Mouse (Mus musculus): ENCODE measurements around the gene Mfsd5. TPM values are rescaled to one million over a fixed set of nuclear protein-coding genes. Genes with fewer than 3 reads are reported as not detected.

Mfsd5 gene
- polyA plus RNA-seq, 1 experiment from 2014 or later, result 63.1 TPM

- H3K4me2 ChIP-seq (replicated peaks; ENCODE audit: low read depth, low read length), result no peak overlapping the region
- H3K4me1 ChIP-seq (ENCODE audit: control insufficient read depth, insufficient read depth, low read length), result no peaks in the 10 kb centered on the region; the same call in 1 of the 2 replicates
- H3K9ac ChIP-seq (replicated peaks; ENCODE audit: low read depth, low read length), result no peak overlapping the region
- no peaks in the 10 kb centered on the region for H3K27me3 ChIP-seq (ENCODE audit: control insufficient read depth, insufficient read depth, low read length)
- H3K36me3 ChIP-seq (ENCODE audit: control insufficient read depth, insufficient read depth, low read length), result peaks cover 51% of the 10 kb centered on the region
- peak overlapping the region; percentile 49; the same call in 1 of the 2 replicates for H3K27ac ChIP-seq (ENCODE audit: low read length)
- WGBS, result 42% methylated on average over 10 of the region's 10 CpGs
- ATAC-seq (ENCODE audit: insufficient number of reproducible peaks, insufficient read depth, low FRiP score, low read depth), result peak; percentile 56; the same call in 1 of the 2 replicates
- H3K4me3 ChIP-seq (ENCODE audit: low read depth, low read length), result no peak overlapping the region
- no peaks in the 10 kb centered on the region for H3K9me3 ChIP-seq (ENCODE audit: control insufficient read depth, low read depth, low read length)
Observed at GRCm38 (mm10) chr15:102310074-102310845, 31.0 kb downstream of the Mfsd5 start.

GRCm38 (mm10) chr15:102311489-102311888, 32.2 kb downstream of the Mfsd5 start:
- Histone ChIP-seq H3K36me3 (ENCODE audit: control insufficient read depth, insufficient read depth, low read length) (peaks cover 52% of the 10 kb centered on the region), H3K27ac (ENCODE audit: low read length) (no peak overlapping the region)
- no peak for ATAC-seq (ENCODE audit: insufficient number of reproducible peaks, insufficient read depth, low FRiP score, low read depth)

GRCm38 (mm10) chr15:102315292-102315691, 36.0 kb downstream of the Mfsd5 start:
- H3K27ac ChIP-seq (ENCODE audit: low read length), result no peak overlapping the region
- no peaks in the 10 kb centered on the region for H3K4me1 ChIP-seq (ENCODE audit: control insufficient read depth, insufficient read depth, low read length)
- ATAC-seq (ENCODE audit: insufficient number of reproducible peaks, insufficient read depth, low FRiP score, low read depth), result no peak
- no peaks in the 10 kb centered on the region for H3K9me3 ChIP-seq (ENCODE audit: control insufficient read depth, low read depth, low read length)
- H3K4me3 ChIP-seq (ENCODE audit: low read depth, low read length), result no peak overlapping the region
- 87% methylated on average over 8 of the region's 8 CpGs for WGBS
- H3K36me3 ChIP-seq (ENCODE audit: control insufficient read depth, insufficient read depth, low read length), result peaks cover 53% of the 10 kb centered on the region
- H3K4me2 ChIP-seq (replicated peaks; ENCODE audit: low read depth, low read length), result no peak overlapping the region
- no peaks in the 10 kb centered on the region for H3K27me3 ChIP-seq (ENCODE audit: control insufficient read depth, insufficient read depth, low read length)
- H3K9ac ChIP-seq (replicated peaks; ENCODE audit: low read depth, low read length), result no peak overlapping the region

More at GRCm38 (mm10) chr15:102311489-102311888, 32.2 kb downstream of the Mfsd5 start:
- H3K9ac ChIP-seq (replicated peaks; ENCODE audit: low read depth, low read length), result no peak overlapping the region
- no peaks in the 10 kb centered on the region for H3K27me3 ChIP-seq (ENCODE audit: control insufficient read depth, insufficient read depth, low read length)
- no peaks in the 10 kb centered on the region for H3K9me3 ChIP-seq (ENCODE audit: control insufficient read depth, low read depth, low read length)
- H3K4me3 ChIP-seq (ENCODE audit: low read depth, low read length), result no peak overlapping the region
- H3K4me2 ChIP-seq (replicated peaks; ENCODE audit: low read depth, low read length), result no peak overlapping the region
- H3K4me1 ChIP-seq (ENCODE audit: control insufficient read depth, insufficient read depth, low read length), result no peaks in the 10 kb centered on the region; the same call in 1 of the 2 replicates

- H3K4me2 ChIP-seq (replicated peaks; ENCODE audit: low read depth, low read length), result no peak overlapping the region
- H3K4me3 ChIP-seq (ENCODE audit: low read depth, low read length), result no peak overlapping the region
- H3K9ac ChIP-seq (replicated peaks; ENCODE audit: low read depth, low read length), result no peak overlapping the region
- WGBS, result 84% methylated on average over 6 of the region's 6 CpGs
- H3K4me1 ChIP-seq (ENCODE audit: control insufficient read depth, insufficient read depth, low read length), result no peaks in the 10 kb centered on the region
- peaks cover 61% of the 10 kb centered on the region for H3K36me3 ChIP-seq (ENCODE audit: control insufficient read depth, insufficient read depth, low read length)
- no peak overlapping the region for H3K27ac ChIP-seq (ENCODE audit: low read length)
- no peaks in the 10 kb centered on the region for H3K27me3 ChIP-seq (ENCODE audit: control insufficient read depth, insufficient read depth, low read length)
- no peaks in the 10 kb centered on the region for H3K9me3 ChIP-seq (ENCODE audit: control insufficient read depth, low read depth, low read length)
- ATAC-seq (ENCODE audit: insufficient number of reproducible peaks, insufficient read depth, low FRiP score, low read depth), result no peak
Observed at GRCm38 (mm10) chr15:102316263-102316662, 37.0 kb downstream of the Mfsd5 start.

GRCm38 (mm10) chr15:102324654-102325473, 45.6 kb downstream of the Mfsd5 start:
- no peak for ATAC-seq (ENCODE audit: insufficient number of reproducible peaks, insufficient read depth, low FRiP score, low read depth)
- peaks cover 5% of the 10 kb centered on the region for H3K4me1 ChIP-seq (ENCODE audit: control insufficient read depth, insufficient read depth, low read length)
- H3K27ac ChIP-seq (ENCODE audit: low read length), result no peak overlapping the region
- 77% methylated on average over 12 of the region's 12 CpGs for WGBS
- H3K9me3 ChIP-seq (ENCODE audit: control insufficient read depth, low read depth, low read length), result no peaks in the 10 kb centered on the region
- no peak overlapping the region for H3K4me2 ChIP-seq (replicated peaks; ENCODE audit: low read depth, low read length)
- H3K4me3 ChIP-seq (ENCODE audit: low read depth, low read length), result no peak overlapping the region; the same call in 1 of the 2 replicates
- no peak overlapping the region for H3K9ac ChIP-seq (replicated peaks; ENCODE audit: low read depth, low read length)
- H3K27me3 ChIP-seq (ENCODE audit: control insufficient read depth, insufficient read depth, low read length), result no peaks in the 10 kb centered on the region
- peaks cover 41% of the 10 kb centered on the region for H3K36me3 ChIP-seq (ENCODE audit: control insufficient read depth, insufficient read depth, low read length)

- WGBS, result under 1% methylated on average over 40 of the region's 40 CpGs
- peak within 1 kb of the TSS; percentile 84 for H3K4me2 ChIP-seq (replicated peaks; ENCODE audit: low read depth, low read length)
- H3K4me3 ChIP-seq (ENCODE audit: low read depth, low read length), result peak within 1 kb of the TSS; percentile 68
- H3K27ac ChIP-seq (ENCODE audit: low read length), result peak within 1 kb of the TSS; percentile 10; the same call in 1 of the 2 replicates
- H3K36me3 ChIP-seq (ENCODE audit: control insufficient read depth, insufficient read depth, low read length), result peaks cover 34% of the 10 kb centered on the region
- H3K9ac ChIP-seq (replicated peaks; ENCODE audit: low read depth, low read length), result peak within 1 kb of the TSS; percentile 61
- peak; percentile 88 for ATAC-seq (ENCODE audit: insufficient number of reproducible peaks, insufficient read depth, low FRiP score, low read depth)
- no peaks in the 10 kb centered on the region for H3K27me3 ChIP-seq (ENCODE audit: control insufficient read depth, insufficient read depth, low read length)
- peaks cover 5% of the 10 kb centered on the region for H3K4me1 ChIP-seq (ENCODE audit: control insufficient read depth, insufficient read depth, low read length)
- H3K9me3 ChIP-seq (ENCODE audit: control insufficient read depth, low read depth, low read length), result no peaks in the 10 kb centered on the region
Observed at GRCm38 (mm10) chr15:102326022-102326576, 46.8 kb downstream of the Mfsd5 start, which contains the start of gene Pfdn5. Pfdn5 (plus strand) TSS chr15:102326116.

GRCm38 (mm10) chr15:102326892-102327291, 47.6 kb downstream of the Mfsd5 start:
- 62% methylated on average over 8 of the region's 8 CpGs for WGBS
- peaks cover 31% of the 10 kb centered on the region for H3K36me3 ChIP-seq (ENCODE audit: control insufficient read depth, insufficient read depth, low read length)

More at GRCm38 (mm10) chr15:102326892-102327291, 47.6 kb downstream of the Mfsd5 start:
- H3K27me3 ChIP-seq (ENCODE audit: control insufficient read depth, insufficient read depth, low read length), result no peaks in the 10 kb centered on the region
- H3K4me1 ChIP-seq (ENCODE audit: control insufficient read depth, insufficient read depth, low read length), result peaks cover 5% of the 10 kb centered on the region
- no peaks in the 10 kb centered on the region for H3K9me3 ChIP-seq (ENCODE audit: control insufficient read depth, low read depth, low read length)
- peak overlapping the region; percentile 61 for H3K9ac ChIP-seq (replicated peaks; ENCODE audit: low read depth, low read length)
- peak overlapping the region; percentile 68 for H3K4me3 ChIP-seq (ENCODE audit: low read depth, low read length)
- no peak overlapping the region for H3K27ac ChIP-seq (ENCODE audit: low read length)
- ATAC-seq (ENCODE audit: insufficient number of reproducible peaks, insufficient read depth, low FRiP score, low read depth), result no peak
- H3K4me2 ChIP-seq (replicated peaks; ENCODE audit: low read depth, low read length), result peak overlapping the region; percentile 84

Measured in stomach, embryonic 14.5 days (tissue).